In the genomic region with DNA sequence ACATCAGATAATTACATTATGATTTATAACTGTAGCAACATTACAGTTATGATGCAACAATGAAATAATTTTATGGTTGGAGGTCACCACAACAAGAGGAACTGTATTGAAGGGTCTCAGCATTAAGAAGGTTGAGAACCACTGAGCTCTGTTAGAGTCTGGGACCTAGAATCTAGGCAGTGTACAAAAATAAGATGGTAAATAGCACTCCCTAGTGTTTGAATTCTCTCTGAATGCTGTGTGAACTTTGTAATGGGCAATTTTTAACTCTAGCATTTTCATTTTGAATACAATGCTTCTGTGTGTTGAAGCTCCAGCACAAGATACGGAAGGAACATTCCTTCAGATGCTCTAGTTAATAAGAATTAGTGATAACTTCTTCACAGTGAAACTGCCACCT, we compare ENCODE assay signal across 18 mouse cellular contexts. TPM values are rescaled to one million over a fixed set of nuclear protein-coding genes. Genes with fewer than 3 reads are reported as not detected.
A peak's percentile ranks its signal among the peaks of the same experiment; 100 is the strongest.
DNase-seq lines count a peak whose midpoint lies in the region; ATAC-seq lines count a peak whose summit lies in the region.
"Had no signal": no experiment of that assay in that cellular context is flagged by ENCODE, and none has a peak within 500 bp of the region (broad histone marks: within the 10 kb centered on the region; RNA-seq: fewer than 3 reads in every experiment).

No protein-coding gene starts in this region.

- H3K36me3 ChIP-seq in midbrain, embryonic 16.5 days (ENCODE audit: control insufficient read depth, insufficient read depth, low read length) = no peaks in the 10 kb centered on the region
- H3K36me3 ChIP-seq: G1E; midbrain, embryonic 15.5 days; neural tube, embryonic 13.5 days had no signal

- H3K4me1 ChIP-seq in midbrain, embryonic 16.5 days (ENCODE audit: control insufficient read depth, insufficient read depth, low read length) = no peaks in the 10 kb centered on the region
- H3K4me1 ChIP-seq: midbrain, embryonic 15.5 days; neural tube, embryonic 13.5 days had no signal

- no peaks in the 10 kb centered on the region for H3K27me3 ChIP-seq in midbrain, embryonic 16.5 days (ENCODE audit: control insufficient read depth, insufficient read depth, low read depth, low read length)
- H3K27me3 ChIP-seq: midbrain, embryonic 15.5 days; neural tube, embryonic 13.5 days had no signal

- H3K9me3 ChIP-seq in midbrain, embryonic 16.5 days (replicated peaks; ENCODE audit: control insufficient read depth, low read length, poor library complexity, severe bottlenecking) = no peaks in the 10 kb centered on the region
- H3K9me3 ChIP-seq: G1E; midbrain, embryonic 15.5 days; neural tube, embryonic 13.5 days had no signal

- no peak overlapping the region for H3K27ac ChIP-seq in midbrain, embryonic 16.5 days (ENCODE audit: low read length)
- H3K27ac ChIP-seq: liver, embryonic 14.5 days; macrophage; midbrain, embryonic 15.5 days; neural tube, embryonic 13.5 days had no signal

- H3K9ac ChIP-seq in midbrain, embryonic 16.5 days (ENCODE audit: low read depth, low read length) = no peak overlapping the region
- H3K9ac ChIP-seq: liver, embryonic 14.5 days; midbrain, embryonic 15.5 days; neural tube, embryonic 13.5 days had no signal

- 91% methylated on average over 1 of the region's 1 CpGs for WGBS in midbrain, embryonic 16.5 days

- H3K4me3 ChIP-seq in midbrain, embryonic 16.5 days (ENCODE audit: low read depth, low read length) = no peak overlapping the region
- H3K4me3 ChIP-seq: midbrain, embryonic 15.5 days; neural tube, embryonic 13.5 days had no signal

- peak; percentile 88 for ATAC-seq in frontal cortex, adult (ENCODE audit: low TSS enrichment)
- 0 out of 2 replicates have a peak, but pooled peaks have one; percentile 37 for ATAC-seq in common myeloid progenitor, adult 5-6 weeks (replicated peaks; ENCODE audit: low read depth, poor library complexity, severe bottlenecking)
- no peak for ATAC-seq in midbrain, embryonic 16.5 days
- ATAC-seq: activated CD4-positive, CD25-positive, alpha-beta regulatory T cell, adult 4 months; inflammation-experienced regulatory T-cells, adult 6 months; midbrain, embryonic 15.5 days had no signal

- DNase-seq in frontal cortex, postnatal 25 days (ENCODE audit: low spot score in 2 of 2) = no peak
- peak; percentile 3 for DNase-seq in layer of hippocampus, adult 9-10 months (ENCODE audit: low spot score)
- DNase-seq in layer of hippocampus, postnatal 10 days (ENCODE audit: low spot score in 2 of 2) = no peak
- peak; percentile 26 for DNase-seq in 416B (ENCODE audit: low read depth)
- DNase-seq in c-Kit-positive CD71-positive TER-119-positive erythroid progenitor cells, embryonic 14.5 days (ENCODE audit: low spot score) = no peak
- DNase-seq: cerebellum, adult 11-12 months; heart, adult 18-20 months had no signal

- no peak overlapping the region for H3K4me2 ChIP-seq in midbrain, embryonic 16.5 days (ENCODE audit: low read length)
- H3K4me2 ChIP-seq: midbrain, embryonic 15.5 days; neural tube, embryonic 13.5 days had no signal

RNA-seq across cellular contexts. Expression of gene Aldh1a7, which starts 0.9 kb away (rescaled TPM):
- total RNA-seq in layer of hippocampus, postnatal 10 days (2021) = under 1 TPM; 0.58 to 0.96 TPM
- total RNA-seq in common myeloid progenitor, adult 5-6 weeks (2017) = 17.1 and 18.0 TPM in 2 replicates
- 0.99 and 1.2 TPM in 2 replicates for polyA plus RNA-seq in midbrain, embryonic 16.5 days (2015; fragmentation: Nextera tagmentation; extraction: Ambion mirVana)
- total RNA-seq: G1E had no signal
- polyA plus RNA-seq: activated CD4-positive, CD25-positive, alpha-beta regulatory T cell, adult 4 months; C2C12; G1E; inflammation-experienced regulatory T-cells, adult 6 months; macrophage had no signal

Comparison
In these comparisons a context has a peak if more than half of its experiments do, and no peak if none do; other contexts are left out.
1. DNase-seq: peak in layer of hippocampus, adult 9-10 months (single experiment) and 416B (single experiment); none in frontal cortex, postnatal 25 days (0 of 2), layer of hippocampus, postnatal 10 days (0 of 2) and c-Kit-positive CD71-positive TER-119-positive erythroid progenitor cells, embryonic 14.5 days (single experiment).